Mouse (Mus musculus): Measurements from ENCODE around the gene P4ha2.

GRCm38 (mm10) chr11:54169432-54170295, 69.8 kb downstream of the P4ha2 start:
- TF ChIP-seq CTCF (IDR thresholded peaks at IDR 0.05; ENCODE audit: low read depth, low read length): no peak
- no peak for TF ChIP-seq TAL1 (conservative IDR thresholded peaks at IDR 0.05; ENCODE audit: low read depth, low read length)
- no peak for TF ChIP-seq GATA1 (IDR thresholded peaks at IDR 0.05; ENCODE audit: borderline replicate concordance, low read length)
- TF ChIP-seq POLR2AphosphoS5 (IDR thresholded peaks at IDR 0.05; ENCODE audit: insufficient replicate concordance, low read depth, low read length): no peak
